Mouse (Mus musculus): Measurements from ENCODE around the gene Lrrc8d. TPM values are rescaled to one million over a fixed set of nuclear protein-coding genes. Genes with fewer than 3 reads are reported as not detected.

Gene Lrrc8d
- total and polyA plus RNA-seq, 3 experiments, result 7.0 to 26.1 (median 16.6) TPM

- Histone ChIP-seq H3K9me3 (replicated peaks; ENCODE audit: low read length) (no peaks in the 10 kb centered on the region), H3K4me1 (ENCODE audit: control insufficient read depth in 1 of 2, insufficient read depth in 2 of 2) (peaks cover 40 to 70% of the 10 kb centered on the region in 2 experiments), H3K36me3 (replicated peaks in 1 of 2; ENCODE audit: control insufficient read depth in 1 of 2, insufficient read depth in 1 of 2, low read length in 1 of 2) (no peaks in the 10 kb centered on the region), H3K4me2 (ENCODE audit: insufficient read depth, low read depth, poor library complexity, severe bottlenecking) (no peak overlapping the region), H3K27ac (ENCODE audit: insufficient read depth, low read depth) (no peak overlapping the region), H3K4me3 (replicated peaks in 1 of 3; ENCODE audit: low read depth in 2 of 3, low read length in 2 of 3, poor library complexity in 1 of 3) (no peak overlapping the region), H3K79me2 (replicated peaks; ENCODE audit: control insufficient read depth, extremely low read depth, insufficient read depth, poor library complexity, severe bottlenecking) (no peaks in the 10 kb centered on the region), H3K27me3 (replicated peaks) (no peaks in the 10 kb centered on the region), H3K9ac (ENCODE audit: insufficient read depth, low read depth) (no peak overlapping the region)
- in situ Hi-C loops (cut with MboI; ENCODE audit: low pct_ligation_motif_present, low pct_unique_long_range_greater_than_20kb, low sequenced_read_pairs) (no loop called here), dilution Hi-C loops (cut with MboI; ENCODE audit: extremely low pct_ligation_motif_present, extremely low pct_unique_long_range_greater_than_20kb, low sequenced_read_pairs) (no loop called here)
- no peak for DNase-seq (ENCODE audit: extremely low read depth)
- no peak for TF ChIP-seq ZNF384 (IDR thresholded peaks at IDR 0.05; ENCODE audit: low read depth, low read length)
- no peak for TF ChIP-seq RAD21 (IDR thresholded peaks at IDR 0.05; ENCODE audit: low read depth, low read length)
- TF ChIP-seq HCFC1 (IDR thresholded peaks at IDR 0.05; ENCODE audit: low read depth, low read length), result no peak
- TF ChIP-seq MYC (IDR thresholded peaks at IDR 0.05; ENCODE audit: low read depth, low read length), result no peak
- TF ChIP-seq CTCF (conservative IDR thresholded peaks at IDR 0.05 in 1 of 2, IDR thresholded peaks at IDR 0.05 in 1 of 2; ENCODE audit: low read depth in 2 of 2, low read length in 2 of 2), result no peak
- no peak for TF ChIP-seq USF1 (IDR thresholded peaks at IDR 0.05; ENCODE audit: low read depth, low read length)
- TF ChIP-seq EP300 (IDR thresholded peaks at IDR 0.05; ENCODE audit: low read length), result no peak
- no peak for TF ChIP-seq ZKSCAN1 (IDR thresholded peaks at IDR 0.05; ENCODE audit: borderline replicate concordance, low read depth, low read length)
- TF ChIP-seq NELFE (IDR thresholded peaks at IDR 0.05; ENCODE audit: low read depth, low read length), result no peak
- no peak for TF ChIP-seq ELF1 (IDR thresholded peaks at IDR 0.05; ENCODE audit: low read depth, low read length)
- no peak for TF ChIP-seq GABPA (IDR thresholded peaks at IDR 0.05; ENCODE audit: insufficient replicate concordance, low read depth, low read length)
- TF ChIP-seq POLR2AphosphoS2 (IDR thresholded peaks at IDR 0.05; ENCODE audit: low read depth, low read length), result no peak
- no peak for TF ChIP-seq NRF1 (IDR thresholded peaks at IDR 0.05; ENCODE audit: low read depth, low read length)
- no peak for TF ChIP-seq MAX (IDR thresholded peaks at IDR 0.05; ENCODE audit: low read length)
- no peak for TF ChIP-seq USF2 (conservative IDR thresholded peaks at IDR 0.05; ENCODE audit: low read depth, low read length)
- TF ChIP-seq RCOR1 (conservative IDR thresholded peaks at IDR 0.05; ENCODE audit: low read depth, low read length), result no peak
- no peak for TF ChIP-seq MAZ (IDR thresholded peaks at IDR 0.05; ENCODE audit: low read depth, low read length)
- TF ChIP-seq MXI1 (IDR thresholded peaks at IDR 0.05; ENCODE audit: low read depth, low read length), result no peak
- no peak for TF ChIP-seq ZMIZ1 (IDR thresholded peaks at IDR 0.05; ENCODE audit: low read depth, low read length)
Observed at GRCm38 (mm10) chr5:105678243-105678642, 21.5 kb upstream of the Lrrc8d start.

GRCm38 (mm10) chr5:105679261-105679660, 20.5 kb upstream of the Lrrc8d start:
- Histone ChIP-seq H3K4me2 (ENCODE audit: insufficient read depth, low read depth, poor library complexity, severe bottlenecking) (no peak overlapping the region), H3K4me3 (replicated peaks in 1 of 3; ENCODE audit: low read depth in 2 of 3, low read length in 2 of 3, poor library complexity in 1 of 3) (no peak overlapping the region), H3K27me3 (replicated peaks) (no peaks in the 10 kb centered on the region), H3K4me1 (ENCODE audit: control insufficient read depth in 1 of 2, insufficient read depth in 2 of 2) (peaks cover 47 to 80% of the 10 kb centered on the region in 2 experiments), H3K9ac (ENCODE audit: insufficient read depth, low read depth) (no peak overlapping the region), H3K36me3 (replicated peaks in 1 of 2; ENCODE audit: control insufficient read depth in 1 of 2, insufficient read depth in 1 of 2, low read length in 1 of 2) (no peaks in the 10 kb centered on the region), H3K9me3 (replicated peaks; ENCODE audit: low read length) (no peaks in the 10 kb centered on the region), H3K27ac (ENCODE audit: insufficient read depth, low read depth) (no peak overlapping the region), H3K79me2 (replicated peaks; ENCODE audit: control insufficient read depth, extremely low read depth, insufficient read depth, poor library complexity, severe bottlenecking) (no peaks in the 10 kb centered on the region)
- no peak for DNase-seq (ENCODE audit: extremely low read depth)
- TF ChIP-seq SMC3 (IDR thresholded peaks at IDR 0.05; ENCODE audit: low read depth, low read length), result no peak
- no peak for TF ChIP-seq RAD21 (IDR thresholded peaks at IDR 0.05; ENCODE audit: low read depth, low read length)
- no peak for TF ChIP-seq MYC (IDR thresholded peaks at IDR 0.05; ENCODE audit: low read depth, low read length)
- TF ChIP-seq USF2 (conservative IDR thresholded peaks at IDR 0.05; ENCODE audit: low read depth, low read length), result no peak
- TF ChIP-seq KAT2A (IDR thresholded peaks at IDR 0.05; ENCODE audit: insufficient replicate concordance, low read length), result no peak
- no peak for TF ChIP-seq MAZ (IDR thresholded peaks at IDR 0.05; ENCODE audit: low read depth, low read length)
- TF ChIP-seq MXI1 (IDR thresholded peaks at IDR 0.05; ENCODE audit: low read depth, low read length), result no peak
- no peak for TF ChIP-seq CHD2 (IDR thresholded peaks at IDR 0.05; ENCODE audit: low read length)
- no peak for TF ChIP-seq ZNF384 (IDR thresholded peaks at IDR 0.05; ENCODE audit: low read depth, low read length)
- TF ChIP-seq IRF4 (IDR thresholded peaks at IDR 0.05; ENCODE audit: low read depth, low read length), result no peak
- TF ChIP-seq MEF2A (IDR thresholded peaks at IDR 0.05; ENCODE audit: borderline replicate concordance, low read depth, low read length), result no peak
- dilution Hi-C loops (cut with MboI; ENCODE audit: extremely low pct_ligation_motif_present, extremely low pct_unique_long_range_greater_than_20kb, low sequenced_read_pairs) (no loop called here), in situ Hi-C loops (cut with MboI; ENCODE audit: low pct_ligation_motif_present, low pct_unique_long_range_greater_than_20kb, low sequenced_read_pairs) (no loop called here)

Measured in CH12.LX (cell line).